Mouse (Mus musculus): ENCODE data around the gene 1110051M20Rik. TPM values are rescaled to one million over a fixed set of nuclear protein-coding genes. Genes with fewer than 3 reads are reported as not detected.

Gene 1110051M20Rik
- polyA plus RNA-seq, 1 experiment from 2014 or later: 46.3 TPM

- no peak for ATAC-seq (ENCODE audit: insufficient number of reproducible peaks, insufficient read depth, low FRiP score, low read depth)
- H3K4me3 ChIP-seq (ENCODE audit: control insufficient read depth in 1 of 2, insufficient read depth in 1 of 2, low read depth in 1 of 2, low read length in 2 of 2): no peak overlapping the region
Measured at GRCm38 (mm10) chr2:91421641-91422040, 22.9 kb downstream of the 1110051M20Rik start.

GRCm38 (mm10) chr2:91413811-91414210 lies 30.7 kb downstream of the 1110051M20Rik start:
- no peak overlapping the region for H3K4me3 ChIP-seq (ENCODE audit: control insufficient read depth in 1 of 2, insufficient read depth in 1 of 2, low read depth in 1 of 2, low read length in 2 of 2)
- H3K27ac ChIP-seq (replicated peaks in 1 of 2; ENCODE audit: control insufficient read depth in 1 of 2, insufficient read depth in 1 of 2, low read depth in 2 of 2, low read length in 2 of 2): no peak overlapping the region
- no peak for ATAC-seq (ENCODE audit: insufficient number of reproducible peaks, insufficient read depth, low FRiP score, low read depth)
- H3K9me3 ChIP-seq (ENCODE audit: control insufficient read depth, low read length): no peaks in the 10 kb centered on the region
- no peaks in the 10 kb centered on the region for H3K36me3 ChIP-seq (ENCODE audit: control insufficient read depth, insufficient read depth, low read length)
- no peaks in the 10 kb centered on the region for H3K27me3 ChIP-seq (ENCODE audit: control insufficient read depth, insufficient read depth, low read length)
- H3K4me1 ChIP-seq (ENCODE audit: control insufficient read depth in 2 of 2, insufficient read depth in 2 of 2, low read length in 2 of 2): peaks cover 0 to 8% of the 10 kb centered on the region in 2 experiments; a peak in 1 of 4 replicates
- WGBS: 86% methylated on average over 1 of the region's 1 CpGs
- H3K4me2 ChIP-seq (ENCODE audit: low read length): no peak overlapping the region
- H3K9ac ChIP-seq (ENCODE audit: low read length): no peak overlapping the region

More at GRCm38 (mm10) chr2:91421641-91422040, 22.9 kb downstream of the 1110051M20Rik start:
- Histone ChIP-seq H3K4me2 (ENCODE audit: low read length) (no peak overlapping the region), H3K27ac (replicated peaks in 1 of 2; ENCODE audit: control insufficient read depth in 1 of 2, insufficient read depth in 1 of 2, low read depth in 2 of 2, low read length in 2 of 2) (no peak overlapping the region), H3K27me3 (ENCODE audit: control insufficient read depth, insufficient read depth, low read length) (no peaks in the 10 kb centered on the region), H3K9me3 (ENCODE audit: control insufficient read depth, low read length) (no peaks in the 10 kb centered on the region), H3K9ac (ENCODE audit: low read length) (no peak overlapping the region), H3K36me3 (ENCODE audit: control insufficient read depth, insufficient read depth, low read length) (no peaks in the 10 kb centered on the region), H3K4me1 (ENCODE audit: control insufficient read depth in 2 of 2, insufficient read depth in 2 of 2, low read length in 2 of 2) (no peaks in the 10 kb centered on the region)
- 89% methylated on average over 5 of the region's 5 CpGs for WGBS

GRCm38 (mm10) chr2:91412361-91412760 lies 32.1 kb downstream of the 1110051M20Rik start:
- Histone ChIP-seq H3K4me1 (ENCODE audit: control insufficient read depth in 2 of 2, insufficient read depth in 2 of 2, low read length in 2 of 2) (peaks cover 0 to 8% of the 10 kb centered on the region in 2 experiments; a peak in 1 of 4 replicates), H3K4me2 (ENCODE audit: low read length) (no peak overlapping the region), H3K27ac (replicated peaks in 1 of 2; ENCODE audit: control insufficient read depth in 1 of 2, insufficient read depth in 1 of 2, low read depth in 2 of 2, low read length in 2 of 2) (no peak overlapping the region), H3K4me3 (ENCODE audit: control insufficient read depth in 1 of 2, insufficient read depth in 1 of 2, low read depth in 1 of 2, low read length in 2 of 2) (no peak overlapping the region), H3K9ac (ENCODE audit: low read length) (no peak overlapping the region), H3K27me3 (ENCODE audit: control insufficient read depth, insufficient read depth, low read length) (no peaks in the 10 kb centered on the region), H3K36me3 (ENCODE audit: control insufficient read depth, insufficient read depth, low read length) (no peaks in the 10 kb centered on the region), H3K9me3 (ENCODE audit: control insufficient read depth, low read length) (no peaks in the 10 kb centered on the region)
- WGBS: 67% methylated on average over 5 of the region's 5 CpGs
- no peak for ATAC-seq (ENCODE audit: insufficient number of reproducible peaks, insufficient read depth, low FRiP score, low read depth)

GRCm38 (mm10) chr2:91411473-91411872 lies 33.0 kb downstream of the 1110051M20Rik start:
- Histone ChIP-seq H3K4me3 (ENCODE audit: control insufficient read depth in 1 of 2, insufficient read depth in 1 of 2, low read depth in 1 of 2, low read length in 2 of 2) (no peak overlapping the region), H3K27ac (replicated peaks in 1 of 2; ENCODE audit: control insufficient read depth in 1 of 2, insufficient read depth in 1 of 2, low read depth in 2 of 2, low read length in 2 of 2) (no peak overlapping the region), H3K9ac (ENCODE audit: low read length) (no peak overlapping the region), H3K4me1 (ENCODE audit: control insufficient read depth in 2 of 2, insufficient read depth in 2 of 2, low read length in 2 of 2) (peaks cover 0 to 8% of the 10 kb centered on the region in 2 experiments; a peak in 1 of 4 replicates), H3K27me3 (ENCODE audit: control insufficient read depth, insufficient read depth, low read length) (no peaks in the 10 kb centered on the region), H3K9me3 (ENCODE audit: control insufficient read depth, low read length) (no peaks in the 10 kb centered on the region), H3K4me2 (ENCODE audit: low read length) (no peak overlapping the region), H3K36me3 (ENCODE audit: control insufficient read depth, insufficient read depth, low read length) (no peaks in the 10 kb centered on the region)
- 35% methylated on average over 2 of the region's 2 CpGs for WGBS
- ATAC-seq (ENCODE audit: insufficient number of reproducible peaks, insufficient read depth, low FRiP score, low read depth): no peak

GRCm38 (mm10) chr2:91408031-91408430 lies 36.5 kb downstream of the 1110051M20Rik start:
- no peak for ATAC-seq (ENCODE audit: insufficient number of reproducible peaks, insufficient read depth, low FRiP score, low read depth)
- H3K27ac ChIP-seq (replicated peaks in 1 of 2; ENCODE audit: control insufficient read depth in 1 of 2, insufficient read depth in 1 of 2, low read depth in 2 of 2, low read length in 2 of 2): no peak overlapping the region
- H3K36me3 ChIP-seq (ENCODE audit: control insufficient read depth, insufficient read depth, low read length): no peaks in the 10 kb centered on the region
- H3K4me1 ChIP-seq (ENCODE audit: control insufficient read depth in 2 of 2, insufficient read depth in 2 of 2, low read length in 2 of 2): peaks cover 0 to 8% of the 10 kb centered on the region in 2 experiments; a peak in 1 of 4 replicates
- no peaks in the 10 kb centered on the region for H3K9me3 ChIP-seq (ENCODE audit: control insufficient read depth, low read length)
- WGBS: 75% methylated on average over 2 of the region's 2 CpGs
- no peak overlapping the region for H3K9ac ChIP-seq (ENCODE audit: low read length)
- H3K4me3 ChIP-seq (ENCODE audit: control insufficient read depth in 1 of 2, insufficient read depth in 1 of 2, low read depth in 1 of 2, low read length in 2 of 2): no peak overlapping the region
- H3K4me2 ChIP-seq (ENCODE audit: low read length): no peak overlapping the region
- H3K27me3 ChIP-seq (ENCODE audit: control insufficient read depth, insufficient read depth, low read length): no peaks in the 10 kb centered on the region

GRCm38 (mm10) chr2:91405071-91405470 lies 39.4 kb downstream of the 1110051M20Rik start:
- Histone ChIP-seq H3K9me3 (ENCODE audit: control insufficient read depth, low read length) (no peaks in the 10 kb centered on the region), H3K27ac (replicated peaks in 1 of 2; ENCODE audit: control insufficient read depth in 1 of 2, insufficient read depth in 1 of 2, low read depth in 2 of 2, low read length in 2 of 2) (no peak overlapping the region), H3K27me3 (ENCODE audit: control insufficient read depth, insufficient read depth, low read length) (no peaks in the 10 kb centered on the region), H3K9ac (ENCODE audit: low read length) (no peak overlapping the region), H3K4me2 (ENCODE audit: low read length) (no peak overlapping the region), H3K4me3 (ENCODE audit: control insufficient read depth in 1 of 2, insufficient read depth in 1 of 2, low read depth in 1 of 2, low read length in 2 of 2) (no peak overlapping the region), H3K36me3 (ENCODE audit: control insufficient read depth, insufficient read depth, low read length) (no peaks in the 10 kb centered on the region), H3K4me1 (ENCODE audit: control insufficient read depth in 2 of 2, insufficient read depth in 2 of 2, low read length in 2 of 2) (no peaks in the 10 kb centered on the region)
- no peak for ATAC-seq (ENCODE audit: insufficient number of reproducible peaks, insufficient read depth, low FRiP score, low read depth)
- WGBS: 83% methylated on average over 4 of the region's 4 CpGs

GRCm38 (mm10) chr2:91399727-91400126 lies 44.8 kb downstream of the 1110051M20Rik start:
- WGBS: 63% methylated on average over 2 of the region's 2 CpGs
- Histone ChIP-seq H3K9ac (ENCODE audit: low read length) (no peak overlapping the region), H3K27ac (replicated peaks in 1 of 2; ENCODE audit: control insufficient read depth in 1 of 2, insufficient read depth in 1 of 2, low read depth in 2 of 2, low read length in 2 of 2) (no peak overlapping the region), H3K36me3 (ENCODE audit: control insufficient read depth, insufficient read depth, low read length) (no peaks in the 10 kb centered on the region), H3K9me3 (ENCODE audit: control insufficient read depth, low read length) (no peaks in the 10 kb centered on the region), H3K4me2 (ENCODE audit: low read length) (no peak overlapping the region), H3K4me3 (ENCODE audit: control insufficient read depth in 1 of 2, insufficient read depth in 1 of 2, low read depth in 1 of 2, low read length in 2 of 2) (no peak overlapping the region), H3K4me1 (ENCODE audit: control insufficient read depth in 2 of 2, insufficient read depth in 2 of 2, low read length in 2 of 2) (no peaks in the 10 kb centered on the region), H3K27me3 (ENCODE audit: control insufficient read depth, insufficient read depth, low read length) (no peaks in the 10 kb centered on the region)
- no peak for ATAC-seq (ENCODE audit: insufficient number of reproducible peaks, insufficient read depth, low FRiP score, low read depth)

- 41% methylated on average over 3 of the region's 3 CpGs for WGBS
- H3K9me3 ChIP-seq (ENCODE audit: control insufficient read depth, low read length): no peaks in the 10 kb centered on the region
- no peak for ATAC-seq (ENCODE audit: insufficient number of reproducible peaks, insufficient read depth, low FRiP score, low read depth)
Measured at GRCm38 (mm10) chr2:91399168-91399567, 45.3 kb downstream of the 1110051M20Rik start.

More at GRCm38 (mm10) chr2:91399168-91399567, 45.3 kb downstream of the 1110051M20Rik start:
- Histone ChIP-seq H3K27me3 (ENCODE audit: control insufficient read depth, insufficient read depth, low read length) (no peaks in the 10 kb centered on the region), H3K4me1 (ENCODE audit: control insufficient read depth in 2 of 2, insufficient read depth in 2 of 2, low read length in 2 of 2) (no peaks in the 10 kb centered on the region), H3K4me3 (ENCODE audit: control insufficient read depth in 1 of 2, insufficient read depth in 1 of 2, low read depth in 1 of 2, low read length in 2 of 2) (no peak overlapping the region), H3K36me3 (ENCODE audit: control insufficient read depth, insufficient read depth, low read length) (no peaks in the 10 kb centered on the region), H3K9ac (ENCODE audit: low read length) (no peak overlapping the region), H3K27ac (replicated peaks in 1 of 2; ENCODE audit: control insufficient read depth in 1 of 2, insufficient read depth in 1 of 2, low read depth in 2 of 2, low read length in 2 of 2) (no peak overlapping the region), H3K4me2 (ENCODE audit: low read length) (no peak overlapping the region)
